Mouse (Mus musculus) ES-Bruce4 (cell line): ENCODE data around the gene Mknk1. TPM values are rescaled to one million over a fixed set of nuclear protein-coding genes. Genes with fewer than 3 reads are reported as not detected.

Source experiments
- H3K27ac ChIP-seq: 2 replicates; pipeline ENCODE4 v1.5.1; 2012; ENCODE audit warnings: low read length, inconsistent platforms; ENCODE audit not compliant: insufficient read depth
- H3K27me3 ChIP-seq: 2 replicates; pipeline ENCODE4 v1.6.1; 2012; ENCODE audit warnings: mild to moderate bottlenecking, low read length, inconsistent platforms; ENCODE audit not compliant: control insufficient read depth, poor library complexity, insufficient read depth, severe bottlenecking
- H3K36me3 ChIP-seq: 2 replicates; pipeline ENCODE4 v1.6.1; 2012; ENCODE audit warnings: inconsistent platforms, mild to moderate bottlenecking, low read length, moderate library complexity; ENCODE audit not compliant: control insufficient read depth, poor library complexity, insufficient read depth, severe bottlenecking
- H3K4me1 ChIP-seq: one replicate; pipeline ENCODE4 v1.8.1; 2011; ENCODE audit warnings: low read length; ENCODE audit not compliant: control insufficient read depth, insufficient read depth
- H3K4me3 ChIP-seq: 2 replicates; pipeline ENCODE4 v1.5.1; 2011; ENCODE audit warnings: low read depth, mild to moderate bottlenecking, low read length
- H3K9ac ChIP-seq: 2 replicates; pipeline ENCODE4 v1.6.1; 2012; ENCODE audit warnings: low read depth, mild to moderate bottlenecking, inconsistent platforms; ENCODE audit not compliant: poor library complexity, severe bottlenecking
- H3K9me3 ChIP-seq: replicated peaks from 2 replicates; pipeline ENCODE4 v1.6.1; 2012; ENCODE audit warnings: mild to moderate bottlenecking, low read length, inconsistent platforms; ENCODE audit not compliant: control insufficient read depth, poor library complexity, insufficient read depth, severe bottlenecking
- CTCF ChIP-seq: IDR thresholded peaks from one replicate; pipeline ENCODE4 v1.8.1; 2011; ENCODE audit warnings: low read depth, low read length
- EP300 ChIP-seq: IDR thresholded peaks from 2 replicates; pipeline ENCODE4 v1.6.1; 2011; ENCODE audit warnings: low read depth, low read length; ENCODE audit not compliant: insufficient read depth
- POLR2A ChIP-seq: IDR thresholded peaks from one replicate; pipeline ENCODE4 v1.8.1; 2011; ENCODE audit warnings: low read length; ENCODE audit not compliant: insufficient read depth
- polyA plus RNA-seq: library from polyadenylated mRNA; stranded (reverse); fragments of >200 nt; gene quantifications from 2 replicates; pipeline ENCODE4 v1.2.4, GENCODE M21; 2011; ENCODE audit warnings: low read depth; ENCODE audit not compliant: missing spikeins, insufficient read depth, insufficient read length

The Mknk1 gene
- polyA plus RNA-seq = 18.9 and 22.8 TPM in 2 replicates

GRCm38 (mm10) chr4:115838696-115839641, at the start of gene Mknk1:
Gene Mknk1 (plus strand): TSS chr4:115839198.
- Histone ChIP-seq H3K4me1 (no peaks in the 10 kb centered on the region), H3K9ac (peak within 1 kb of the TSS; percentile 76), H3K27me3 (no peaks in the 10 kb centered on the region), H3K27ac (no peak within 1 kb of the TSS), H3K4me3 (peak within 1 kb of the TSS; percentile 84), H3K9me3 (no peaks in the 10 kb centered on the region), H3K36me3 (peaks cover 3% of the 10 kb centered on the region; the same call in 1 of the 2 replicates)
- TF ChIP-seq POLR2A = peak; percentile 75
- TF ChIP-seq EP300 = peak; percentile 28; the same call in 1 of the 2 replicates
- TF ChIP-seq CTCF = no peak

DNA sequence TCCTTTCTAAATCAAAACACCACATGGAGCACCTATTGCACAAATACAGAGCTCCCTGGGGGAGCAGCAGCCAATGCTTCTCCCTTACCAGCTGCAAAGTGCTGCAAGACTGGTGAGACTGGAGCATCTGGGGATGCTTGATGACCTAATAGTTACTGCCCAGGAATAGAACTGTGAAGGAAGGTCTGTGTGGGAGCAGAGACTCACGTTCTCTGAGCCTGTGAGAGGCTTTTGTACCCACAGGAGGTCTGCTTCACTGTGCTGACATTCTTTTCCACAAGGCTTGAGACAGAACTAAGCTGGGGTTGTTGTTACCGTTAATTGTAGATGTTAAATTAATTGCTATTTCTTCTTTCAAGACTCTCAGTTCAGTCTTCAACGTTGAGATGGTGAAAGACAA, 48.1 kb upstream of the Mknk1 start:
- Histone ChIP-seq H3K36me3 (peaks cover 32% of the 10 kb centered on the region), H3K9me3 (no peaks in the 10 kb centered on the region), H3K27me3 (no peaks in the 10 kb centered on the region), H3K9ac (no peak overlapping the region), H3K27ac (no peak overlapping the region), H3K4me1 (peaks cover 2% of the 10 kb centered on the region), H3K4me3 (no peak overlapping the region)
- TF ChIP-seq CTCF (no peak), POLR2A (no peak), EP300 (no peak)

DNA sequence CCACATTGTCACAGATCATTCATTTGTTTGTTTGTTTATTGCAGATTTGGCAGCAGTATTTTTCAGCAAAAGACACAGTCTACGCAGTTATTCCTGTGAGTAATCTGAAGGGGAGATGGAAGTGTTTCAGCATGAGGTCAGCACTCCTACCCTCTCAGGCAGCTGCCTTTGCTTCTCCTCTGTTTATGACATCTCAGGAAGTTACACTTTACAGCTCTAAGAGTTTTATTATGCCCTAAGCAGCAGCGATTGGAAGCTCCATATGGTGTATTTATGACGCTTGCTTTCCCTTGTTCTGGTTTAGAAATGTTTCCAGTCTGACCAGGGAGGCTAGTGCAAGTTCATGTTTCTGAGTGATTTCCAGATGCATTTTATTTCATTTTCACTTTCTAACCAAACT, 43.6 kb upstream of the Mknk1 start:
- Histone ChIP-seq H3K27me3 (no peaks in the 10 kb centered on the region), H3K36me3 (peaks cover 28% of the 10 kb centered on the region), H3K9ac (no peak overlapping the region), H3K27ac (no peak overlapping the region), H3K4me1 (peaks cover 2% of the 10 kb centered on the region), H3K9me3 (no peaks in the 10 kb centered on the region), H3K4me3 (no peak overlapping the region)
- TF ChIP-seq EP300 (no peak), POLR2A (no peak), CTCF (no peak)

GRCm38 (mm10) chr4:115799981-115800380, 39.0 kb upstream of the Mknk1 start:
- no peak overlapping the region for H3K9ac ChIP-seq
- TF ChIP-seq CTCF (no peak), POLR2A (no peak), EP300 (no peak)
- no peak overlapping the region for H3K4me3 ChIP-seq
- no peaks in the 10 kb centered on the region for H3K4me1 ChIP-seq
- H3K9me3 ChIP-seq = no peaks in the 10 kb centered on the region
- peaks cover 27% of the 10 kb centered on the region for H3K36me3 ChIP-seq
- H3K27me3 ChIP-seq = no peaks in the 10 kb centered on the region
- no peak overlapping the region for H3K27ac ChIP-seq

DNA sequence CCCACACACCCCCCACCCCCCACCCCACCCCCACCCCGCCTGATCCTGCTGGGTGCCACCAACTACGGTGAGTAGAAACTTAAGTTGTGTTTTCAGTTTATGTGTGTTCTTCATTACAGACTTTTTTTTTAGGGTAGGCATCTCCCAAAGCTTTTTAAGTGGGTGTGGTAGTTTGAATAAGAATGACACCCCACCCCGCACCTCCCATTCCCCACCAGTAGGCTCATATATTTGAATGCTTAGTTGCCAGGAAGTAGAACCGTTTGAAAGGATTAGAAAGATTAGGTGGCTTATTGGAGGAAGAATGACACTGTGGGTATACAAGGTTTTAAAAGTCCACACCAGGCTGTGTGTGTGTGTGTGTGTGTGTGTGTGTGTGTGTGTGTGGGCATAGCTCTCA, 26.7 kb upstream of the Mknk1 start:
- H3K9ac ChIP-seq = no peak overlapping the region
- peaks cover 4% of the 10 kb centered on the region for H3K4me1 ChIP-seq
- H3K36me3 ChIP-seq = peaks cover 11% of the 10 kb centered on the region
- no peak overlapping the region for H3K27ac ChIP-seq
- H3K4me3 ChIP-seq = no peak overlapping the region
- H3K9me3 ChIP-seq = no peaks in the 10 kb centered on the region
- TF ChIP-seq CTCF (no peak), EP300 (no peak)
- no peaks in the 10 kb centered on the region for H3K27me3 ChIP-seq

DNA sequence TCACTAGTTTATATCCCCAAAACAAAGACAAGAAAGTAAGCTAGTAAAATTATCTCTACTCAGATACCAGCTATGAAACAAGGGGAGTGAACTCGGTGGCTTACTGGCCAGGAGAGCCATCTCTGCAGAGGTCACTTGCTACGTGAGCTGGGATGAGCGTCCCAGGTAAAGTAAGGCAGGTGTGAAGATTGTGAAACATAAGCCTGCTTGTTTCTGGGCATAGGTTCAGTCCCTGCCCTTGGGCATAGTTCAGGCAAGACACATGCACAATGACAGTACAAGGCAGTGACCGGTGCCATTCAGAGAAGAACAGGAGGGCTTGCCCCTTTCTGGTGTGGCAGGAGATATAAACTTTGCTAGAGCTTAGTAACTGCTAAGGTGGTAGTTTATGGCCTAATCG, 23.4 kb upstream of the Mknk1 start:
- no peaks in the 10 kb centered on the region for H3K27me3 ChIP-seq
- TF ChIP-seq EP300 (no peak), POLR2A (no peak), CTCF (no peak)
- H3K36me3 ChIP-seq = peaks cover 11% of the 10 kb centered on the region
- H3K9me3 ChIP-seq = no peaks in the 10 kb centered on the region
- H3K27ac ChIP-seq = no peak overlapping the region
- no peak overlapping the region for H3K9ac ChIP-seq
- H3K4me3 ChIP-seq = no peak overlapping the region
- H3K4me1 ChIP-seq = peaks cover 4% of the 10 kb centered on the region
